Mouse (Mus musculus) kidney, embryonic 14.5 days (tissue): ENCODE results near the gene Lgr4. TPM values are rescaled to one million over a fixed set of nuclear protein-coding genes. Genes with fewer than 3 reads are reported as not detected.
"Not testable (repeated sequence)": the region's sequence is repeated elsewhere in the genome, so short reads cannot be mapped to it uniquely, and the experiment has no call there.

ENCODE experiments used
- ATAC-seq: fragments of 200-750 bp; cut with Nextera tagmentation; 2 replicates; pipeline ENCODE4 v1.8.0; 2017; ENCODE audit warnings: moderate number of reproducible peaks, mild to moderate bottlenecking, moderate TSS enrichment, moderate library complexity; ENCODE audit not compliant: low FRiP score, low TSS enrichment
- H3K27ac ChIP-seq: fragments of 300-500 bp; sonication (generic); 2 replicates; pipeline ENCODE4 v1.5.1; 2014; ENCODE audit warnings: low read depth, mild to moderate bottlenecking, low read length, moderate library complexity, mixed read lengths
- H3K27me3 ChIP-seq: fragments of 300-500 bp; sonication (generic); 2 replicates; pipeline ENCODE4 v1.6.1; 2014; ENCODE audit warnings: mild to moderate bottlenecking, low read length; ENCODE audit not compliant: control insufficient read depth, insufficient read depth
- H3K36me3 ChIP-seq: fragments of 300-500 bp; sonication (generic); 2 replicates; pipeline ENCODE4 v1.6.1; 2014; ENCODE audit warnings: low read length, mixed read lengths; ENCODE audit not compliant: control insufficient read depth, insufficient read depth
- H3K4me1 ChIP-seq: fragments of 300-500 bp; sonication (generic); 2 replicates; pipeline ENCODE4 v1.6.1; 2014; ENCODE audit warnings: low read length, mixed read lengths; ENCODE audit not compliant: control insufficient read depth, insufficient read depth
- H3K4me2 ChIP-seq: fragments of 300-500 bp; sonication (generic); replicated peaks from 2 replicates; pipeline ENCODE4 v1.6.1; 2014; ENCODE audit warnings: low read depth, mild to moderate bottlenecking, low read length
- H3K4me3 ChIP-seq: fragments of 300-500 bp; sonication (generic); 2 replicates; pipeline ENCODE4 v1.5.1; 2014; ENCODE audit warnings: mild to moderate bottlenecking, low read length
- H3K9ac ChIP-seq: fragments of 300-500 bp; sonication (generic); 2 replicates; pipeline ENCODE4 v1.6.1; 2014; ENCODE audit warnings: low read depth, mild to moderate bottlenecking, low read length, moderate library complexity
- H3K9me3 ChIP-seq: fragments of 300-500 bp; sonication (generic); 2 replicates; pipeline ENCODE4 v1.6.1; 2016; ENCODE audit warnings: low read length; ENCODE audit not compliant: control insufficient read depth
- WGBS: fragments of 180-500 bp; shearing (Covaris S2); extraction: QIAGEN DNeasy Blood & Tissue Kit; methylation state at CpG from one replicate; pipeline ENCODE4 v1.1.7; 2014; 5-methylcytosine and 5-hydroxymethylcytosine counted together
- polyA plus RNA-seq: library from polyadenylated mRNA; unstranded; fragments of >200 nt; fragmentation: Nextera tagmentation; extraction: Ambion mirVana; gene quantifications from 2 replicates; pipeline ENCODE4 v1.2.1, GENCODE M21; 2014

Lgr4 gene
- 41.7 and 44.5 TPM in 2 replicates for polyA plus RNA-seq

- ATAC-seq: peak; percentile 98
- H3K4me1 ChIP-seq: peaks cover 26% of the 10 kb centered on the region; the same call in 1 of the 2 replicates
- peak within 1 kb of the TSS; percentile 97 for H3K9ac ChIP-seq
- H3K4me3 ChIP-seq: peak within 1 kb of the TSS; percentile 93
- no peaks in the 10 kb centered on the region for H3K27me3 ChIP-seq
- H3K27ac ChIP-seq: peak within 1 kb of the TSS; percentile 98
- no peaks in the 10 kb centered on the region for H3K36me3 ChIP-seq
- under 1% methylated on average over 106 of the region's 111 CpGs for WGBS
- H3K4me2 ChIP-seq: peak within 1 kb of the TSS; percentile 87
- H3K9me3 ChIP-seq: no peaks in the 10 kb centered on the region
These were observed at the start of gene Lgr4 for GRCm38 (mm10) chr2:109917496-109918413. Gene Lgr4, plus strand, starts transcription at chr2:109917647.

- not testable (repeated sequence) for ATAC-seq, H3K36me3 ChIP-seq, H3K4me1 ChIP-seq, H3K27ac ChIP-seq, H3K4me2 ChIP-seq, H3K27me3 ChIP-seq, H3K9ac ChIP-seq, H3K9me3 ChIP-seq, H3K4me3 ChIP-seq
- WGBS: 84% methylated on average over 4 of the region's 4 CpGs
These were observed 38.0 kb upstream of the Lgr4 start for GRCm38 (mm10) chr2:109879429-109879828.

GRCm38 (mm10) chr2:109881111-109881510, 36.3 kb upstream of the Lgr4 start:
- ATAC-seq: no peak
- H3K4me3 ChIP-seq: no peak overlapping the region
- H3K9ac ChIP-seq: no peak overlapping the region
- H3K27ac ChIP-seq: no peak overlapping the region
- H3K4me1 ChIP-seq: no peaks in the 10 kb centered on the region
- no peaks in the 10 kb centered on the region for H3K27me3 ChIP-seq
- H3K36me3 ChIP-seq: no peaks in the 10 kb centered on the region
- H3K4me2 ChIP-seq: no peak overlapping the region
- WGBS: 46% methylated on average over 2 of the region's 2 CpGs
- no peaks in the 10 kb centered on the region for H3K9me3 ChIP-seq

GRCm38 (mm10) chr2:109881625-109882024, 35.8 kb upstream of the Lgr4 start:
- H3K9ac ChIP-seq: no peak overlapping the region
- no peaks in the 10 kb centered on the region for H3K27me3 ChIP-seq
- H3K27ac ChIP-seq: no peak overlapping the region
- no peak for ATAC-seq
- H3K36me3 ChIP-seq: no peaks in the 10 kb centered on the region
- no peak overlapping the region for H3K4me2 ChIP-seq
- 65% methylated on average over 1 of the region's 1 CpGs for WGBS
- H3K4me1 ChIP-seq: no peaks in the 10 kb centered on the region
- no peaks in the 10 kb centered on the region for H3K9me3 ChIP-seq
- H3K4me3 ChIP-seq: no peak overlapping the region

- no peaks in the 10 kb centered on the region for H3K9me3 ChIP-seq
- no peaks in the 10 kb centered on the region for H3K4me1 ChIP-seq
- WGBS: 74% methylated on average over 4 of the region's 4 CpGs
- no peak overlapping the region for H3K9ac ChIP-seq
- H3K4me2 ChIP-seq: no peak overlapping the region
- no peak overlapping the region for H3K27ac ChIP-seq
- no peak overlapping the region for H3K4me3 ChIP-seq
- H3K36me3 ChIP-seq: no peaks in the 10 kb centered on the region
- no peak for ATAC-seq
- no peaks in the 10 kb centered on the region for H3K27me3 ChIP-seq
These were observed 33.3 kb upstream of the Lgr4 start for GRCm38 (mm10) chr2:109884106-109884505.

- no peak overlapping the region for H3K27ac ChIP-seq
- H3K27me3 ChIP-seq: no peaks in the 10 kb centered on the region
- H3K4me2 ChIP-seq: no peak overlapping the region
- no peaks in the 10 kb centered on the region for H3K4me1 ChIP-seq
- WGBS: 65% methylated on average over 4 of the region's 4 CpGs
- no peaks in the 10 kb centered on the region for H3K36me3 ChIP-seq
- ATAC-seq: no peak
- no peak overlapping the region for H3K4me3 ChIP-seq
- no peak overlapping the region for H3K9ac ChIP-seq
- H3K9me3 ChIP-seq: no peaks in the 10 kb centered on the region
These were observed 32.9 kb upstream of the Lgr4 start for GRCm38 (mm10) chr2:109884507-109884906.

GRCm38 (mm10) chr2:109890068-109890467, 27.4 kb upstream of the Lgr4 start:
- peak overlapping the region; percentile 87 for H3K4me3 ChIP-seq
- peak overlapping the region; percentile 42 for H3K4me2 ChIP-seq
- H3K36me3 ChIP-seq: peaks cover 10% of the 10 kb centered on the region
- no peak overlapping the region; the same call in 1 of the 2 replicates for H3K27ac ChIP-seq
- peaks cover 3% of the 10 kb centered on the region; the same call in 1 of the 2 replicates for H3K9me3 ChIP-seq
- 46% methylated on average over 4 of the region's 4 CpGs for WGBS
- H3K4me1 ChIP-seq: peaks cover 11% of the 10 kb centered on the region
- no peak for ATAC-seq
- no peaks in the 10 kb centered on the region for H3K27me3 ChIP-seq
- peak overlapping the region; percentile 83; the same call in 1 of the 2 replicates for H3K9ac ChIP-seq

- Histone ChIP-seq H3K9me3 (peaks cover 3% of the 10 kb centered on the region; the same call in 1 of the 2 replicates), H3K27ac (peak within 1 kb of the TSS; percentile 83), H3K36me3 (peaks cover 15% of the 10 kb centered on the region), H3K4me1 (peaks cover 11% of the 10 kb centered on the region), H3K4me2 (peak within 1 kb of the TSS; percentile 47), H3K4me3 (peak within 1 kb of the TSS; percentile 87), H3K27me3 (no peaks in the 10 kb centered on the region), H3K9ac (peak within 1 kb of the TSS; percentile 83)
- peak; percentile 100 for ATAC-seq
- WGBS: under 1% methylated on average over 42 of the region's 42 CpGs
These were observed 26.9 kb upstream of the Lgr4 start, which contains the start of gene Lin7c for GRCm38 (mm10) chr2:109890597-109890996. Gene Lin7c, plus strand, starts transcription at chr2:109890853.

GRCm38 (mm10) chr2:109891031-109891430, 26.4 kb upstream of the Lgr4 start:
- no peaks in the 10 kb centered on the region for H3K27me3 ChIP-seq
- peak overlapping the region; percentile 47 for H3K4me2 ChIP-seq
- H3K27ac ChIP-seq: peak overlapping the region; percentile 83
- peaks cover 19% of the 10 kb centered on the region for H3K36me3 ChIP-seq
- ATAC-seq: peak; percentile 86
- peaks cover 11% of the 10 kb centered on the region for H3K4me1 ChIP-seq
- peak overlapping the region; percentile 83 for H3K9ac ChIP-seq
- under 1% methylated on average over 30 of the region's 34 CpGs for WGBS
- H3K9me3 ChIP-seq: peaks cover 3% of the 10 kb centered on the region; the same call in 1 of the 2 replicates
- H3K4me3 ChIP-seq: peak overlapping the region; percentile 87
